In the genomic region with DNA sequence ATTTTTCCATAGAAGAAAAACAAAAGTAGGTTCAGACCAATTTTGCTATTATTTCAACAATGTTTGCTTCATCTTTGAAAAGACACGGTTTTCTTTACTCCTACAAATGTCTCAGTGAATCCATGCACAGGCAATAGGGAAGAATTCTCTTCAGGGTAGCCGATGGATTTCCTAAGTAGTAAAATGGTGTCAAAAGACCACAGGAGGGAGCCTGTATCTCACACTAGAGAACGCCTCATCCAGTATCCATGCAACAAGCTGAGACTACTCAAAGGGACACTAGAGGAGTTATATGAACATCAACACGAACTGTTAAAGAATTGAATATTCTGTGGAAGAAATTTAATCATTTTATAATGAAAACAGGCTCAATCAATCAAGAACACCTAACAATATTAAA, we compare ENCODE assay signal across 10 mouse cellular contexts.
DNase-seq lines count a peak whose midpoint lies in the region; ATAC-seq and TF ChIP-seq lines count a peak whose summit lies in the region.
"Had no signal": no experiment of that assay in that cellular context is flagged by ENCODE, and none has a peak within 500 bp of the region (broad histone marks: within the 10 kb centered on the region; RNA-seq: fewer than 3 reads in every experiment).

No protein-coding gene starts in this region.

- no peak overlapping the region for H3K4me2 ChIP-seq in heart, embryonic 12.5 days

- no peak overlapping the region for H3K4me3 ChIP-seq in heart, adult 2 months
- H3K4me3 ChIP-seq in heart, embryonic 12.5 days, result no peak overlapping the region
- H3K4me3 ChIP-seq: gastrocnemius, adult 2 months had no signal

- 27% methylated on average over 4 of the region's 4 CpGs for WGBS in heart, adult 2 months
- WGBS in heart, embryonic 12.5 days, result 39% methylated on average over 4 of the region's 4 CpGs

- H3K27me3 ChIP-seq in heart, adult 2 months (ENCODE audit: control insufficient read depth, insufficient read depth, low read length), result no peaks in the 10 kb centered on the region
- no peaks in the 10 kb centered on the region for H3K27me3 ChIP-seq in heart, embryonic 12.5 days (replicated peaks)

- intact Hi-C loops in heart, adult 2 months (cut with DNase I), result no loop called here
- intact Hi-C loops in left cerebral cortex, postnatal 14 days (cut with DNase I), result loop anchor here (2.0 kb wide), 1 partner anchor 553 kb away; no protein-coding TSS in a partner anchor

- H3K9ac ChIP-seq in heart, adult 2 months (ENCODE audit: low read depth, low read length), result no peak overlapping the region
- H3K9ac ChIP-seq in heart, embryonic 12.5 days, result no peak overlapping the region
- H3K9ac ChIP-seq: liver, embryonic 14.5 days had no signal

- H3K36me3 ChIP-seq in heart, adult 2 months (ENCODE audit: control insufficient read depth, insufficient read depth, low read length), result no peaks in the 10 kb centered on the region
- no peaks in the 10 kb centered on the region for H3K36me3 ChIP-seq in heart, embryonic 12.5 days

- DNase-seq in heart, adult 2 months, result no peak
- peak; percentile 17 for DNase-seq in right cerebral cortex, adult 18-20 months
- DNase-seq in right cerebral cortex, postnatal 25 days, result no peak
- peak; percentile 62 to 71 for DNase-seq in left cerebral cortex, postnatal 14 days (ENCODE audit: low spot score in 2 of 2)
- DNase-seq in spleen, postnatal 14 days (ENCODE audit: low spot score in 2 of 2), result no peak
- DNase-seq in urinary bladder, postnatal 10 days (ENCODE audit: low spot score), result no peak
- no peak for DNase-seq in urinary bladder, postnatal 25 days (ENCODE audit: low spot score)
- DNase-seq: gastrocnemius, adult 2 months had no signal

- H3K9me3 ChIP-seq in heart, embryonic 12.5 days (replicated peaks), result no peaks in the 10 kb centered on the region

- no peak for TF ChIP-seq POLR2A in heart, adult 2 months (IDR thresholded peaks at IDR 0.05; ENCODE audit: insufficient read depth, low read depth, low read length)

- no peaks in the 10 kb centered on the region for H3K4me1 ChIP-seq in heart, adult 2 months (ENCODE audit: control insufficient read depth, insufficient read depth, low read length)
- no peaks in the 10 kb centered on the region for H3K4me1 ChIP-seq in heart, embryonic 12.5 days (replicated peaks)

- TF ChIP-seq CTCF in heart, adult 2 months (IDR thresholded peaks at IDR 0.05), result 0 out of 2 replicates have a peak, but pooled peaks have one; percentile 8

- no peak overlapping the region for H3K27ac ChIP-seq in heart, adult 2 months
- H3K27ac ChIP-seq in heart, embryonic 12.5 days (ENCODE audit: poor library complexity, severe bottlenecking), result no peak overlapping the region
- H3K27ac ChIP-seq: gastrocnemius, adult 2 months; liver, embryonic 14.5 days had no signal

- TF ChIP-seq EP300 in heart, adult 2 months (IDR thresholded peaks at IDR 0.05; ENCODE audit: insufficient read depth, low read depth, low read length), result no peak

- ATAC-seq in heart, embryonic 12.5 days (ENCODE audit: insufficient number of reproducible peaks, low FRiP score), result no peak

- H3K79me2 ChIP-seq in heart, adult 2 months (replicated peaks; ENCODE audit: control insufficient read depth, insufficient read depth, low read length), result no peaks in the 10 kb centered on the region

Comparison
In these comparisons a context has a peak if more than half of its experiments do, and no peak if none do; other contexts are left out.
1. DNase-seq: peak in right cerebral cortex, adult 18-20 months (single experiment) and left cerebral cortex, postnatal 14 days (2 of 2); none in heart, adult 2 months (0 of 2), right cerebral cortex, postnatal 25 days (single experiment), spleen, postnatal 14 days (0 of 2), urinary bladder, postnatal 10 days (single experiment) and urinary bladder, postnatal 25 days (single experiment).